Mouse (Mus musculus) ES-E14 (cell line): Measurements from ENCODE around the gene Gm20662.
"Not testable (repeated sequence)": the region's sequence is repeated elsewhere in the genome, so short reads cannot be mapped to it uniquely, and the experiment has no call there.

Experiments used
- HCFC1 ChIP-seq: IDR thresholded peaks from 2 replicates; pipeline ENCODE4 v1.6.1; 2012; ENCODE audit warnings: low read length, inconsistent platforms, borderline replicate concordance; ENCODE audit not compliant: insufficient read depth
- ZC3H11A ChIP-seq: IDR thresholded peaks from 2 replicates; pipeline ENCODE4 v1.6.1; 2012; ENCODE audit warnings: low read depth, mild to moderate bottlenecking, inconsistent platforms, low read length, borderline replicate concordance
- ZNF384 ChIP-seq: IDR thresholded peaks from 2 replicates; pipeline ENCODE4 v1.6.1; 2012; ENCODE audit warnings: low read depth, low read length, inconsistent platforms

- peak; percentile 82 for TF ChIP-seq ZNF384
- TF ChIP-seq HCFC1, ZC3H11A: not testable (repeated sequence)
These were observed 17.4 kb downstream of the Gm20662 start for GRCm38 (mm10) chr9:108013577-108013976.
